Mouse (Mus musculus): ENCODE measurements at regions not wholly inside any gene's neighbourhood (a gene's known extent, or its start where the extent isn't known, plus 50 kb on each side); places are given as distances from the start of the nearest gene placed in this dataset.

DNA sequence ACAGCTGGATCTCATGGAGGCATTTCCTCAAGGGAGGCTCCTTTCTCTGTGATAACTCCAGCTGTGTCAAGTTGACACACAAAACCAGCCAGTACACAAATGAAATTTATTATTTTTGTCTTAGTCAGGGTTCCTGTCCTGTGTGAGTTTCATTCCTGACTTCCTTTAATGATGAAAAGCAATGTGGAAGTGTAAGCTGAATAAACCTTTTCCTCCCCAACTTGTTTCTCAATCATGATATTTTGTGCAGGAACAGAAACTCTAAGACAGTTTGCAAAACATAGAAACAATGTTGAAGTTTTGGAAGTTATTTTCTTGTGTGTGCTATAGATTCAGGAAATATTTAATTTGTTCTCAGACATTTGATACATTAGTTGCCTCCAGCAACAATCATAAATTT is 526.9 kb downstream of the 1700017N19Rik start:
- DNase-seq (ENCODE audit: low read depth, low spot score) = no peak

DNA sequence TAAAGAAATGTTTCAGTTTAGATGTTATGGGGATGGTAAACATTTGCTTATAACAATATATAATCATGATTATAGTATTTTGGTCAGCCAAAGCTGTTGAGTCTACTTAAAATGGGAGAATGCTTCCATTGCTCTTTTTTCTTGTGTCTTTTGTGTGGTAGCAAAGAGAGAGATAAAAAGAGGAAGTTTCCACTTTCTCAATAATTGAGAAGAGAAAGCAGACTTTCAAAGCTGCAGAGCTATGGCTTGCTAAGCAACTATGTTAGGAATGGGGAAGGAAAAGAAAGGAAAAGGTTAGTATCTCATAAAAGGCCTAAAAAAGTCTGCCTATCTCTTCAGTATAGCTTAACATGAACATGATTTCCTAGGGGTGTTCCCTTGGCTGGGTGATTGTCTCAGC is 529.9 kb downstream of the 1700017N19Rik start:
- DNase-seq (ENCODE audit: low read depth, low spot score) = no peak

DNA sequence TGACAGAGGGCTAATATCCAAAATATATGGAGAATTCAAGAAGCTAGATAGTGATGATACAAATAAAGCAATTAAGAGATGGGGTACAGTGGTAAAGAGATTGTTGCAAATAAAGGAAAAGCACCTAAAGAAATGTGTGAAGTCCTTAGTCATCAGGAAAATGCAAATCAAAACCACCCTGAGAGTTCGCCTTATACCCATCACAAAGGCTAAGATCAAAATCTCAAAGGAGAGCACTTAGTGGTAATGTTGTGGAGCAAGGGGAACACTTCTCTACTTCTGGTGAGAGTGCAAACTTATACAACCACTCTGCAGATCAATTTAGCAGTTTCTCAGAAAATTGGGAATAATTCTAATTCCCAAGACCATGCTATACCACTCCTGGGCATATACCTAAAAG is 514.2 kb upstream of the Mgat4c start:
- DNase-seq (ENCODE audit: low read depth, low spot score) = no peak

- DNase-seq (ENCODE audit: low read depth, low spot score) = no peak
Measured at GRCm38 (mm10) chr10:101171826-101172225, 509.5 kb upstream of the Mgat4c start.

DNA sequence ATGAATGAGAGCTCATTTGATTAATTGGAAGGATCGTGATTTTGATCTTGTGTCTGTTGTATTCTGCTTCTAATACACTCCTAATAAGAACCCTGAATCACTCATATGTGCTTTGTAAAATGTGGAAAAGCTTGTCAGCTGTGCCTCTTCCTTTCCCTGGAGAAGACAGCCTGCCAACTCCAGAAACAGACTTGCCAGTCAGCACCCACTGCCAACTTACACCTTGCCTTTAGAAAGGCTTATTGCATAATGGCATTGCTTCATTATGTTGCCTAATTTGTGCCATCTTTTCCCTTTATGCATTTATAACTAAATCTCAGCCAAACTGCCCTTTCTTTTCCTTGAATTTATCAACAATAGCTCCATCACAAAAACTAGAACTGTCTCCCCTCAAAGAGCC is 492.1 kb upstream of the Mgat4c start:
- peak; percentile 44 for DNase-seq (ENCODE audit: low read depth, low spot score)
